Mouse (Mus musculus) kidney, adult 2 months (tissue): ENCODE measurements around the gene Tmem263. TPM values are rescaled to one million over a fixed set of nuclear protein-coding genes. Genes with fewer than 3 reads are reported as not detected.

ENCODE experiments used
- DNase-seq: peaks from one replicate; pipeline ENCODE4 v3.0.0; 2021
- H3K27ac ChIP-seq: fragments of 200-500 bp; 2 replicates; pipeline ENCODE4 v1.5.1; 2012; ENCODE audit warnings: low read depth, low read length, control low read depth, inconsistent platforms; ENCODE audit not compliant: insufficient read depth
- H3K27me3 ChIP-seq: fragments of 200-500 bp; replicated peaks from 2 replicates; pipeline ENCODE4 v1.6.1; 2012; ENCODE audit warnings: mild to moderate bottlenecking, moderate library complexity, low read length, inconsistent platforms; ENCODE audit not compliant: control insufficient read depth, insufficient read depth
- H3K36me3 ChIP-seq: fragments of 200-500 bp; 2 replicates; pipeline ENCODE4 v1.6.1; 2012; ENCODE audit warnings: mild to moderate bottlenecking, moderate library complexity, low read length, inconsistent platforms; ENCODE audit not compliant: control insufficient read depth, insufficient read depth
- H3K4me1 ChIP-seq: fragments of 200-500 bp; 2 replicates; pipeline ENCODE4 v1.6.1; 2011; ENCODE audit warnings: low read length; ENCODE audit not compliant: control insufficient read depth, insufficient read depth
- H3K4me3 ChIP-seq: fragments of 200-500 bp; 2 replicates; pipeline ENCODE4 v1.5.1; 2011; ENCODE audit warnings: mild to moderate bottlenecking, low read depth, low read length, control low read depth; ENCODE audit not compliant: insufficient read depth
- CTCF ChIP-seq: fragments of 200-500 bp; conservative IDR thresholded peaks from 2 replicates; pipeline ENCODE4 v1.5.1; 2011; ENCODE audit warnings: low read depth, mild to moderate bottlenecking, control low read depth, low read length, moderate library complexity, mixed read lengths; ENCODE audit not compliant: insufficient read depth, insufficient read length
- POLR2A ChIP-seq: fragments of 200-500 bp; IDR thresholded peaks from one replicate; pipeline ENCODE4 v1.6.1; 2011; ENCODE audit warnings: low read depth, low read length, control low read depth
- WGBS: fragments of 180-500 bp; shearing (Covaris S2); methylation state at CpG from one replicate; pipeline ENCODE4 v1.1.7; 2018; 5-methylcytosine and 5-hydroxymethylcytosine counted together
- polyA plus RNA-seq: library from polyadenylated mRNA; depleted of rRNA; stranded (reverse); fragments of >200 nt; gene quantifications from 2 replicates; pipeline ENCODE4 v1.2.3, GENCODE M21; 2012

The Tmem263 gene
- polyA plus RNA-seq, 1 experiment = 2.3 TPM

DNA sequence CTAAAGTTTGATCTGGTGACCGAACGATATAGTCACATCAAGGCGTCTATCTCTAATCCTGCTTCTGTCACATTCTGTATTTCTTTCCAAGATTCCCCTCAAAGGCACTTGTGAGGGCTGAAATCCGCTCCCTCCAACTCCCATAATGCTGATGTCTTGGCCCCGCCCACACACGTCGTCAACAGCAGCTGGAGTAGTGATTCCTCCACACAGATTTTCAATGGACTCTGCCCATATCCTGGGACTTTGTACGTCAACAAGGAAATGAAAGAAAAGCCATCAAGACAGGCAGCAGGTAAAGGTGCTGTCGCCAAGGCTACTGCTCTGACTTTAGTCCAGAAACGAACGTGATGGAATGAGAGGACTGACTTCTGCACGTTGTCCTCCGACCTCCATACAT lies 22.8 kb downstream of the Tmem263 start:
- 79% methylated on average over 13 of the region's 13 CpGs for WGBS
- no peaks in the 10 kb centered on the region for H3K36me3 ChIP-seq
- no peak overlapping the region for H3K27ac ChIP-seq
- no peak overlapping the region for H3K4me3 ChIP-seq
- H3K4me1 ChIP-seq = no peaks in the 10 kb centered on the region; the same call in 1 of the 2 replicates
- H3K27me3 ChIP-seq = no peaks in the 10 kb centered on the region
- DNase-seq = no peak
- no peak for TF ChIP-seq CTCF
- TF ChIP-seq POLR2A = no peak

DNA sequence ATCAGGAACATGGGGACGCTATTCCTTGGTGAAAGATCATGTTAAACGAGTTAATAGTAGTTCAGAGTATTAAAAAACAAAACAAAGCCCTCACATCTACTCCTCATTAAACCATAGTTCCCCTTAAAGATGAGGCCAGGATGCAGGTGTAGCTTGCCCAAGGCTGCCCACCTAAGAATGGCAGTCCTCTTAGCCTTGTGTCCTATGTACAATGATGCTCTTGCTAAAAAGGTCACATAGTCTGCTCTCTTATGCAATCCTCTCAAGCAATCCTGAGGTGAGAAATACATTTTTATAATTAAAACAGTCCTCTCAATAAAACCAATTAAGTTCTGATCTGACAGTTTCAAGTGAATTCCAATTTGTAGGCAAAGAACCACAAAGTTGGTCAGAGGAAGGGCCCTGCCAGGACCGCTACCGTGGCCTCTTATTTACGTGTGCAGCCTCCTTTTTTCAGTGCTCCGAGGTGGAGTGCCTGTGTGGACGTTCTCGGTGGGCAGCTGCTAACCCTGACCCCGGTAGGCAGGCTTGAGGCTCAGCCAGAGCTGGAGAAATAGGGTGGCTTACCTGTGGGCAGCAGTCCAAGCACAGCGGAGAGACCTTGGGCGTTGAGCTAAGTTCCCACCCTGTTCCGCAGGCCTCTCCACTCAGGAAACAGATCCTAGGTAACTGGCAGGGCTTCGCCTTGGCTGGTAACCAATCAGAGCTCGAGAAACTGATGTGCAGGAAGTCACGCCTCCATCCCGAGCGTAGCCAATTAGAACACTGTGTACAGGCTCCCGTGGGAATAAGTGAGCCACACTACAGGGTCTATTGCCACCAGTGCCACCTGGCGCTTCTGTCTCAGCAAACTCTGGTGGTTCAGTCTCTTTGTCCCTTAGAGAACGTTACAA lies 25.2 kb downstream of the Tmem263 start, which contains the start of gene Mterf2:
Mterf2 (minus strand) TSS at position 633 of the 893 bp plus-strand sequence.
- peak within 1 kb of the TSS; percentile 64 for H3K4me3 ChIP-seq
- no peak within 1 kb of the TSS; the same call in 1 of the 2 replicates for H3K27ac ChIP-seq
- TF ChIP-seq POLR2A (peak; percentile 30), CTCF (peak; percentile 38)
- no peaks in the 10 kb centered on the region for H3K36me3 ChIP-seq
- H3K27me3 ChIP-seq = no peaks in the 10 kb centered on the region
- no peaks in the 10 kb centered on the region; the same call in 1 of the 2 replicates for H3K4me1 ChIP-seq
- DNase-seq = peak; percentile 99
- WGBS = 5% methylated on average over 20 of the region's 20 CpGs

DNA sequence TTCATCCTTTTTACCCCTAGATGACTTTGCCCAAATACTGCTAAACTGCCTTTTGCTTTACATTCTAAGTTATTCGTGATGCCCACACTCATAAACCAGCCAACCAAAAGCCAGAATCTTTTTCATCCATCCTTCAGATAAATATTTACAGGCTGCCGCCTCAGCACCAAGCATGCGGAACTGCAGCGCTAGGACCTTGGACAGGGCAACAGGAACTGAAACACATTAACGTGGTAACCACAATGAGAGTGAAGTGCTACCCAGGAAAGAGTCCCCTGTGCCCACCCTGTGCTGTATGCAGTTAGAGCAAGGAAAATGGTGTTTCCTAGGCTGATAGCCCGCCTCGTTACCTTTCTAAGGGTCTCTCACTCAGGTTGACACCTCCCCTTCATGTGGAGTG lies 26.0 kb downstream of the Tmem263 start:
- H3K36me3 ChIP-seq = no peaks in the 10 kb centered on the region
- no peaks in the 10 kb centered on the region; the same call in 1 of the 2 replicates for H3K4me1 ChIP-seq
- TF ChIP-seq CTCF = no peak
- no peak for TF ChIP-seq POLR2A
- H3K4me3 ChIP-seq = no peak overlapping the region
- H3K27me3 ChIP-seq = no peaks in the 10 kb centered on the region
- 15% methylated on average over 7 of the region's 7 CpGs for WGBS
- peak; percentile 65 for DNase-seq
- H3K27ac ChIP-seq = no peak overlapping the region

DNA sequence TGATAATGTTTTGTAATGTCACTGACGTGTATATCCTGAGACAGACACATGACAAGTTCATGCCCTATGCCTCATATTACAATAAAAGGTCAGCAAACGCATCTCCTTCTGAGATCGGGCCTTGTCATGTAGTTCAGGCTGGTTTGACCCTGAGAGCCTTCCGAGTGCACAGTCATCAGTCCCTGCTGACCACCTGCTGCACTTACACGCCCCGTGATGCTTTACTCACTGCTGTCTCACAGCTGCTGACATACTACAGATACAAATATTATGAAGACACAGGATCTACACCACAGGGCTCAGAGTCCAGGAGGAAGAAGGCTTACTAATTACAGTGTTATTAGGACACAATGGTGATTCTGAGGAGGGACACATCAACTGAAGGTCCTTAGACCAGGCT lies 34.1 kb downstream of the Tmem263 start:
- no peaks in the 10 kb centered on the region for H3K27me3 ChIP-seq
- H3K27ac ChIP-seq = no peak overlapping the region
- H3K4me3 ChIP-seq = no peak overlapping the region
- WGBS = 89% methylated on average over 6 of the region's 6 CpGs
- H3K36me3 ChIP-seq = no peaks in the 10 kb centered on the region
- DNase-seq = no peak
- H3K4me1 ChIP-seq = no peaks in the 10 kb centered on the region
- no peak for TF ChIP-seq POLR2A
- TF ChIP-seq CTCF = no peak

GRCm38 (mm10) chr10:85141465-85141864 lies 39.0 kb downstream of the Tmem263 start:
- Histone ChIP-seq H3K4me3 (no peak overlapping the region), H3K4me1 (no peaks in the 10 kb centered on the region), H3K27ac (no peak overlapping the region), H3K27me3 (no peaks in the 10 kb centered on the region), H3K36me3 (no peaks in the 10 kb centered on the region; the same call in 1 of the 2 replicates)
- no peak for TF ChIP-seq POLR2A
- TF ChIP-seq CTCF = no peak
- DNase-seq = no peak
- 75% methylated on average over 9 of the region's 9 CpGs for WGBS

DNA sequence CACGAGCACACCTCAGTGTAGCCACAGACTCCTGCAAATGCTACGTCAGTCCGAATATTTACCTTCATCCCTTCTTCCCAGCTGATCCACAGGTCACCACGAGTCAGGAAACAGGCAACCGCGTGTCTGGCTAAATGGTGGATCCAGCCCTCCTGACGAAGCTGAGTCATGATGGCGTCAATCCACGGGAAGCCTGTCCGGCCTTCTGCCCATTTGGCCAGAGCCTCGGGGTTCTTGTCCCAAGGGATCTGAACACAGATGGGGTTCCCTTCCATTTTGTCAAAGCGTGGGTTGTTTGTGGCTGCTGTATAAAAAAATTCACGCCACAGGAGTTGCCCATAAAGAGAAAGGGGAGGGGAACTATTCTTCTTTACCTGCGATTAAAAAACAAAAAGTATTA lies 43.9 kb downstream of the Tmem263 start:
- DNase-seq = no peak
- Histone ChIP-seq H3K27me3 (no peaks in the 10 kb centered on the region), H3K4me3 (no peak overlapping the region), H3K27ac (no peak overlapping the region), H3K36me3 (no peaks in the 10 kb centered on the region; the same call in none of the 2 replicates), H3K4me1 (no peaks in the 10 kb centered on the region)
- no peak for TF ChIP-seq CTCF
- TF ChIP-seq POLR2A = no peak
- WGBS = 87% methylated on average over 14 of the region's 14 CpGs

- H3K36me3 ChIP-seq = no peaks in the 10 kb centered on the region; the same call in 1 of the 2 replicates
- 84% methylated on average over 5 of the region's 5 CpGs for WGBS
- H3K27me3 ChIP-seq = no peaks in the 10 kb centered on the region
- DNase-seq = no peak
- TF ChIP-seq CTCF = no peak
- TF ChIP-seq POLR2A = no peak
- no peak overlapping the region for H3K4me3 ChIP-seq
- H3K27ac ChIP-seq = no peak overlapping the region
- no peaks in the 10 kb centered on the region for H3K4me1 ChIP-seq
Observed at GRCm38 (mm10) chr10:85149226-85149625, 46.8 kb downstream of the Tmem263 start.
